Mouse (Mus musculus): Measurements from ENCODE around the gene Sgca. TPM values are rescaled to one million over a fixed set of nuclear protein-coding genes. Genes with fewer than 3 reads are reported as not detected.

Sgca gene
- 0.14 and 5.2 TPM in 2 replicates for polyA plus RNA-seq (2012; rRNA removed)

DNA sequence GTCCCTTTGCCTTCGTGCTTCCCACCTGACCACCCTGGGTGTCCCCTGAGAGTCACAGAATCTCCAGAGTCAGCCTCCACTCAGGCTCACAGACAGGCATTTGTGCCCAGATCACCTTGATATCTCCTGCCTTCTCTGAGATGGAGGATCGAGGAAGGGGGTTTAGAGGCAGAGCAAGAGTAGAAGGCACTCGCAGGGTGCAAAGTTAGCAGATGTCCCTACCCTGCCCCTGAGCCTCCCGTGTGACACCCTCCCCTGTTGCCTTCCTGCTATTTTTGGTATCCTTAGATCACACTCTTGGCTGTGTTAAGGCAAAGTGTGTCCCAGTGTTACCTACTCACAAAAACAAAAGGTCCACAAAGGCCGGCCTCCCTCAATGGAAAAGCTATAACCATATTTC is at the start of gene Sgca:
TSS of gene Sgca (minus strand) at position 129 of the 400 bp plus-strand sequence.

DNA sequence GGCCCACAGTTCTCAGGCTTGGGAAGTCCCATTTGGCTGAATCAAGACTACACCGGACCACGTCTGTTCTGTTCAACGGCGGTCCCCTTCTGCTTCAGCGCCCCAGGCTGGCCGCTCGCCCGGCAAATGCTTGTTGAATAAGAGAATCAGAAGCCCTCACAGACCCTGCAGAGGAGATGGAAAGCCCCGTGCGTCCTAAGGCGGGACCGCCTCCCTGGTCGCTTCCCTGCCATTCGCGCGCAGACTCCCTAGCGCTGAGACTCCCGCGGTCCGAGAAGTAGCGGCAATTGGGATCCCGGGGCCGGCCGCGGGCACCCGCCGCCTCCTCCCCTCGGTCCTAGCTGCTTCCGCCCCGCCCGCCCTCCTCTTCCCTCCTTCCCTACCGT is 33.5 kb upstream of the Sgca start, which contains the start of gene Samd14:
TSS of gene Samd14 (plus strand) at position 251 of the 386 bp plus-strand sequence.

DNA sequence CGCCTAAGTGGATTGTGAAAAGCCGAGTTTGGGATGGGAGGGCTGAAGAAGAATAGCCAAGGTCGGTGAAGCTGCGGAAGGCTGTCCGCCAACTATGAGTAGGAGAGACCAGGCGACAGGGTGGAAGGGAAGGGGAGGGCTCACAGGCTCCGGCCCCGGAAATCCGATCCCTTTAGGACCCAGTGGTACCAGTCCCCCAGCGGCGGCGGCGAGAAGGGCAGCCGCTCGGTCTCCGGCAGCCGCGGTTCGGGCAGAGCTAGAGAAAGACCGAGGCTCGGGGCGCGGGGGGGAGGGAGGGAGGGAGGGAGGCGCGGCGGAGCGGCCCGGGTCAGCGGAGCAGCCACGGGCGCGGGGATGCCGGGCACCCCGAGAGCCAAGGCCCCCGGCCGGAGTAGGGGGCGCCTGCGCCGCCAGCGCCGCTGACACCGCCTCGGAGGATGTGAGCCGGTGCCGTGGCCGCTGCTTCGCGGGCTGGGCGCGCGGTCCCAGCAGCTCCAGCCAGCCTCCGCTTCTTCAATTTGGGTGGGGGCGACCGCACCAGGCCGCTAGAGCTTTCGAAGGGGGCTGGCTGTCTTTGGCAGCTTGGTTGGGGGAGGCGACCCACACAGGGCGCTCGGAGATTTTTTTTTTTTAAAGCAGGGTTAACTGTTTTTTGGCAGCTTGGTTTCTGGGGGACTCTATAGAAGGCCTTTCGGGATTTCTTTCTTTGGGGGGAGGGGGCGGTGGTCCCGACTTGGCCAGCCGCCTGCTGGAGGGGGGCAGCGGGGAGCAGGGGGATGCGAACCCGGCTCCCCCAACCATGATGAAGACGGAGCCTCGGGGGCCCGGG is 14.8 kb upstream of the Sgca start, which contains the start of gene Ppp1r9b:
TSS of gene Ppp1r9b (plus strand) at position 287 of the 829 bp plus-strand sequence.

DNA sequence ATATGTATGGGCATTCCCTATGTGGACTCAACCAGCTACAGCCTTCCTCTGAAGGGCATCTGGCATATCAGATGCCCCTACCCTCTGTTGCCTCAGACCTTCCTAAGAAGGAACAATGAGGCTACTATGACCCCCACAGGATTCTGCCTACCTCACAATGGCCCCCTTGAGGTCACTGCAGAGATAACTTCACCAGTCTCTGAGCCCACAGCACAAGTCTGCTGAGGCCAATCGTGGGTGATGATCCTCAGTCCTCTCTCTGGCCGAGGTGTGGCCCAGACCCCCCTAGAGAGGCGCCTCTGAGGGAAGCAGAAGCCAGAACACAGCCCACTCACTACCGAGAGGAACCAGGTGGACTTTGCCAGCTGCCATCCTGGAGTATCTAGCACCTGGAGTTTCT is 8.7 kb downstream of the Sgca start, which contains the start of gene Hils1:
TSS of gene Hils1 (plus strand) at position 175 of the 400 bp plus-strand sequence.

GRCm38 (mm10) chr11:94936045-94936444 is 40.1 kb downstream of the Sgca start, which contains the start of gene Col1a1:
Gene Col1a1, plus strand, starts transcription at chr11:94936224.

Other genes starting within 250 kb of the Sgca start
- gene Cdc34b, start 234.5 kb downstream of the Sgca start, polyA plus RNA-seq (2012; rRNA removed), result 0.05 and 0.16 TPM in 2 replicates
- gene Tmem92, start 193.6 kb downstream of the Sgca start, polyA plus RNA-seq (2012; rRNA removed), result not detected in 2 replicates
- gene Col1a1, start 40.1 kb downstream of the Sgca start, polyA plus RNA-seq (2012; rRNA removed), result 110 and 166 TPM in 2 replicates
- gene Hils1, start 8.7 kb downstream of the Sgca start, polyA plus RNA-seq (2012; rRNA removed), result not detected in 2 replicates
- gene Ppp1r9b, start 14.7 kb upstream of the Sgca start, polyA plus RNA-seq (2012; rRNA removed), result 42.8 and 62.9 TPM in 2 replicates
- 62.9 and 91.4 TPM in 2 replicates for gene Samd14, start 33.6 kb upstream of the Sgca start, polyA plus RNA-seq (2012; rRNA removed)
- gene Pdk2, start 65.0 kb upstream of the Sgca start, polyA plus RNA-seq (2012; rRNA removed), result 6.2 and 13.6 TPM in 2 replicates
- 6.0 and 9.3 TPM in 2 replicates for gene Itga3, start 100.5 kb upstream of the Sgca start, polyA plus RNA-seq (2012; rRNA removed)
- gene Dlx3, start 143.8 kb upstream of the Sgca start, polyA plus RNA-seq (2012; rRNA removed), result 0.54 and 2.3 TPM in 2 replicates
- gene Dlx4, start 169.9 kb upstream of the Sgca start, polyA plus RNA-seq (2012; rRNA removed), result 0.53 TPM in 1 of 2 replicates, not detected in the other